Mouse (Mus musculus): ENCODE results near the gene Ptprt.

The Ptprt gene

DNA sequence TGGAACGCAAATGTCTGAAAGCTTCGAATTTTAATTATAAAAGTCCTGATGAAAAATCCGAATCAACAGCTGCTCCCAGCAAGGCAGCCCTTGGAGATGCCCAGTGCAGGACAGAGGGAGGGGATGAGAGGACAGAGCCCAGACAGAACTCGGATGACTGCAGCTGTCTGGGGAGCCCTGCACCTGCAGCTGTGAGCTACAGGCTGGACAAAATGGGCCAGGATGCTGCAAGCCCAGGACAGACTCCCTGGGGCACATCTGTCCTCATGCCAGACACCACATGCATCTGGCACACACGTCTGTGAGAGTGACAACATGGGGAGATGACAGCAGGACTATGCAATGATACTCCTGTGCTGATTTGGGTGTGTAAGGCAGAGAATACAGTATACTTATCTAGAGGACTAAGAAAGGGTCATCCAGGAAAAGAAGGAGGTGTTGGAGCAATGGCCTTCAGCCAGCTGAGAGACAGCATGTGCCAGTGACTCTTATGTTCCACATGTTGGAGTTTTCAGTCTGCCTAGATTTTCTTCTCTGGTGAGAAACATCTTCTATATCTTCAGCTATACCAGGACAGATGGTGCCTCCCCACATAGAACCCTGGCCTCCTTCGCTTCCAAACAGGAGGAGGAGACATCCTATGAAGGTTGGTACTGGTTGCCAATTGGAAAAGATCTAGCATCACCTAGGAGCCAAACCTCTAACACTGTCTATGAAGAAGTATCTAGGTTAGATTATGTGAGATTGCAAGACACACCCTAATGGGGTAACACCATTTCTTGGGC lies 259.4 kb downstream of the Ptprt start:
- DNase-seq, result no peak

DNA sequence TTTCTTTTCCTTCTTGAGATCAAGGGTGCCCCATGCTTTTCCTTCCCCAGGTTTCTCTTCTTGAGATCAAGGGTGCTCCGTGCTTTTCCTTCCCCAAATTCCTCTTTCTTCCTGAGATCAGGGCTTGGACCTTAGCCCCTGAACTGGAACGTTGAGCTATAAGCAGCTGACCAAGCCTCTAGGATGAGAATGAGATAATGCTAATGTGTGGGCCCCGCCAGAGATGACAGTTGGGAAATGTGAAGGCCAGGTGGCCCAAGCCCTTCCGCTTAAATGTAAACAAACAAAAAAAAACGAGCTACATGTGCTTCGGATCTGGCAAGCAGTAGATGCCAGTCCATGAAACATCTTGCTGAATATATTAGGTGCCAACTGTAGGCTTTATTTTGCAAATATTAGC lies 266.3 kb downstream of the Ptprt start:
- DNase-seq, result no peak

GRCm38 (mm10) chr2:162391834-162392233 lies 269.1 kb downstream of the Ptprt start:
- DNase-seq, result no peak

DNA sequence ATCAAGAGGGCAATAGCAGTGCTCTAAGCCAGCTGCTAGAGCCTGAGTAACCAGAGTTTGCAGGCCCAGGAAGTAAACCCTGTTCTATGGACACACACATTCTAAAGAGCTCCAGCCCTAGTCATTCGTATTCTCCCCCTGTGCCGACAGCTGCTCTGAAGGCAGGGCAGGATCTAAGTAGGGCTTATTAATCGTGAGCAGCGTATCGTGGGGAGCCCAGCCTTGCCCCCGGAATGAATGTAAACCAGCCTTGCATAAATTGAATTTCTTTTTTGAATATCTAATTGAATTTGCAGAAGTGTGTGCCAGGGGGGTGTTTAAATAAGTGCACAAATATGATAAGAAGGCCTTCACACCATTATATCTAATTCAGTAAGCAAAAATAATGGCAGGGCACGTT lies 283.6 kb downstream of the Ptprt start:
- DNase-seq, result no peak

GRCm38 (mm10) chr2:162349047-162349446 lies 311.9 kb downstream of the Ptprt start:
- no peak for DNase-seq

DNA sequence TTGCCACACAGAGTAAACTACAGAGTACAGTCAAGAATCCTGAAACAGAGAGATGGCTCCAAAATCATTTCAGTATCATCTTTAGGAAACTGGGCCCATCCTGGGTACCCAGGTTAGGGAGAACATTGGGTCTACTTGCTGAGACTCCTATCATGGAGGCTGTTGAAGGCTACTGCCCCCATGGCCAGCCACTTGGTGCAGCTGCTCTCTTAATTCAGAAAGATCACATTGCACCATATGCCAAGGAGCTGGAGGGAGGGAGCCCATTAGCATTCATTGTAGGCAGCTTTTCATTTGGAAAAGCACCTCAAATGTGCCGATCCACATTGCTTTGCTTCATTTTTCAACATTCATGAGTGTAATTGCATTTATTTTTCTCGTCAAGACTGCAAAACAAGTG lies 319.1 kb downstream of the Ptprt start:
- no peak for DNase-seq

DNA sequence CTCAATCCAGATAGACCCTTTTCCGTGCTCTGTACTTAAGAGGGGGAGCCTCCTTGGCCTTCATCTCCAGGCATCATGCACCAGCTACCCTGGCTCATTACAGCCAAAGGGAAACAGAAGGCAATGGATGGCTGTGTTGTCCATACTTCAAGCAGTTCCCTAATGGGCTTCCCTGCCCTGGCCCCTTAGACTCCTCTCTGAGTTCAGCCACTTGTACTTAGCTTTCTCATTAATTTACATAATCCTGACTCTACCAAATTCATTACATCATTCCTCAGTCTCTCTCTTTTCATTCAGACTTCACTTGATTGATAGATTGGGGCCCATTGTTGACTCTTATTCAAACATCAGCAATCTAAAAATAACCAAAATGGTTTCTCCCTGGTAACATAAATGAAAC lies 320.7 kb downstream of the Ptprt start:
- no peak for DNase-seq

GRCm38 (mm10) chr2:162332066-162332683 lies 328.8 kb downstream of the Ptprt start:
- DNase-seq, result no peak

DNA sequence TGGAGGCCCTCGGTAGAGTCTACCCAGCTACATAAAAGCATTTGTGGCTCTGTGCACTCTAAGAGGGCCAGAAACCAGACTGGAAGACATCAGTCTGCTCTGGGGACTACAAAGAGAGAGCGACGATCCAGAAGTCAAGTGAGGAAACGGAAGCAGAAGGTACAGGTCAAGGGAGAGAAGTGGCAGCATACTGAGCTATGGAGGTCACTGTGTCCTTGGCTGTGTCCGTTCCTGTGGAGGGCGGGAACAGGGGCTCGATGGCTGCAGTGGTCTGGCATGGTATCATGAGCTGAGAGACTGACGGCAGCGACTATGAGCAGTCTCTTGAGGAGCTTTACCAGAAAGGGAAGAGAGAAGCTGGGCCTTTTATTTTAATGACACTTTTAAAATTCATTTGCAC lies 331.5 kb downstream of the Ptprt start:
- DNase-seq, result no peak

DNA sequence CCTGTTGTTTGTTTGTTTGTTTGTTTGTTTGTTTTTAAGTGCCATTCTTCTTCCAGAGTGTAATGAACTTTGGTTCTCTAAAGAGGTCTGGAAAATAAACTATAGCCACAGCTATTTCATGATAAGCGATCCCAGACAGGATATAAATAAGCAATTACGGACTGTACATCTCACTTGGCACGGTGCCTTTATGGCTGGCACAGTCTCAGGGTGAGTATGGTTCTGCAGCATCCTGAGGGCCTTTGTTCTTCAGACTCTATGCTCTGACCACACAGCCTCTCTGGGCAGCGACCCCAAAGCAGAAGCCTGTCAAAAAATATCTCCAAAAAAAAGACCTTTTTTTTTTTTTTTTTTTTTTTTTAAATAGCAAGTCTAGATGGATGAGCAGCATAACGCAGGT lies 338.5 kb downstream of the Ptprt start:
- DNase-seq, result no peak

DNA sequence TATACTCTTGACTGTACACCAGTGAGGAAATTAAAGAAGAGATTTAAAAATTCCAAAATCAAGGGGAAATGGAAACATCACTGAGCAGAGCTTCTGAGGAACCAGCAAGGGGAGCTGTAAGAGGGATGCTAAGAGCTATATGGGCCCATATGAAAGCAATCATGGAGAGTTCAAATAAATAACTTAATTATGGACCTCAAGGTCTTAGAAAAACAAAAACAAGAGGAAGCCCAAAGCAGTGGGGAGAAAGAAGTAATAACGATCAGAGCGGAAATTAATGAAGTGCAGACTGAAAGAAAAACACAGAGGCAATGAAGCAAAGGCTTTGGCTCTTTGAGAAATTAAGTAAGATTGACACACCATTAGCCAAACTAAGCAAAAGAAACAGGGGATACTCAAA lies 353.0 kb downstream of the Ptprt start:
- no peak for DNase-seq

DNA sequence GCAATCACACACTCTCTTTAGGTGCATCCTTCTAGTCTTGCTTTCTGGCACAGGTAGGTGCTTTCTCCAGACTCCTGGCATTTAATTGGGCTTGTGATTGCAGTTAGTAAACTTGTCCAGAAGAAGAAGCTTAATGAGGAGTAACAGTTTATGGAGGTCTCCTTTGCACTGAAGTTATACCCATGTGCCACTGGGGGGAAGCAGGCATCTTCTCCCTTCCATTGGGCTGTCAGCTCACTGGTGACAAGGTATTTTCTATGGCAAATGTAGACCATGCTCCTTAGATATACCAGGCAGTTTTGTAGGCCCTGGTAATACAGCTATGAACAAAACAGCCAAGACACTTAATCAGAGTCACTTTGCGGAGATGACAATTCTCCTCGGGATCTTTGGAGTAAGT lies 366.9 kb downstream of the Ptprt start:
- no peak for DNase-seq

DNA sequence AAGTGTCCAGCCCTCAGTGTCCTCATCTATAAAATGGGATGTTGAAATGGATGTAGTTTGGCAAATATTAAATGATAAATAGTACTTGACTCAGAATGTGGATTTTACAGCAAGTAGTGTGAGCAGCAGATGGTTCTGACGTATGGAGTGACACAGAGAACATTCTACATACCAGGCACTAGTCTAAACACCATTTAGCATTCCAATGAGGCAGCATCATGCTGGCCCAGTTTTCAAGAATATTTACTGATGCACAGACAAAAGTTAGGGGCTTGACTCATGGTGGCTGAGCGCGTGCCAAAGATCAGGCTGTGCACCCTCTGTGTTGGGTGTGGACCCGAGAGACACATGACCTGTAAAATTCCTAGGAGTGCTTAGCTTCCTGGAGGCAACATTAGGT lies 378.3 kb downstream of the Ptprt start:
- no peak for DNase-seq

GRCm38 (mm10) chr2:162282121-162282520 lies 378.8 kb downstream of the Ptprt start:
- DNase-seq, result no peak

- DNase-seq, result no peak
Observed at GRCm38 (mm10) chr2:162273826-162274225, 387.1 kb downstream of the Ptprt start.

DNA sequence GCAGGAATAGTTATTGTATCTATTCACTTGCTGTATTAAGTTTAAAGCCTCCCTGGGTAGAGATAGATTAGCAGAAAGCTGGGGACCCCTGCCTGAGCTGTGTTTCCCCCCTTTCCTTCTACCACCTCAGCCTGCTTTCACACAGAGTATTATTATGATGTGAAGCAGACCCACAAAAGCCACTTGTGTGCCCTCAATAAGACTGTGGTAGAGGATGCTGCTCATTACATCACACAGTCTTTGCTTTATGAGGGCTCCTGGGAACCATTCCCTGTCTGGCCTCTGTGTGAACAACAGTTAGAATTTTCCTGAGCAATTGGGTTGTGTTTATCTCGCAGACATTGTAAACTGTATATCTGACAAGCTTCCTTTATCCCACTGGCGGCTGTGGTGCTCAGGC lies 409.7 kb downstream of the Ptprt start:
- DNase-seq, result no peak

- DNase-seq, result no peak
Observed at GRCm38 (mm10) chr2:162248296-162248695, 412.7 kb downstream of the Ptprt start.

DNA sequence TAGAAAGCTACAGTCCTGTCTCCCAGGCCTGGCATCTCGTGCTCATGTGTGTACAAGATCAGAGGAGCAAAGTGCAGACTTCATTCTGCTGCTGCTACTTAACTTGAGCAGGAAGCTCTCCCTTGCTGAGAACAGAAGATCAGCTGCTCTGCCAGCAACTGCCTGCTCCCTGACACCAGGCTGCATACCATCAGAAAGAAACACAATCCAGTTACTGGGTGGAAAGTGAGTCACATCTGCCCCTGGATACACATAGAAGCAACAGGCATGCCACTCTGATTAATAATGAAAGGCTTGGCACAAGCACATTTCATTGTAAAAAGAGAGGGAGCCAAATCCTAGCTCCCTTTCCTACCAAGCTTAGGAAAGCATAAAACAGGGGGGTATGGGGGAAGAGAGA lies 438.5 kb downstream of the Ptprt start:
- DNase-seq, result no peak

- DNase-seq, result no peak
Observed at GRCm38 (mm10) chr2:162220586-162220985, 440.4 kb downstream of the Ptprt start.

DNA sequence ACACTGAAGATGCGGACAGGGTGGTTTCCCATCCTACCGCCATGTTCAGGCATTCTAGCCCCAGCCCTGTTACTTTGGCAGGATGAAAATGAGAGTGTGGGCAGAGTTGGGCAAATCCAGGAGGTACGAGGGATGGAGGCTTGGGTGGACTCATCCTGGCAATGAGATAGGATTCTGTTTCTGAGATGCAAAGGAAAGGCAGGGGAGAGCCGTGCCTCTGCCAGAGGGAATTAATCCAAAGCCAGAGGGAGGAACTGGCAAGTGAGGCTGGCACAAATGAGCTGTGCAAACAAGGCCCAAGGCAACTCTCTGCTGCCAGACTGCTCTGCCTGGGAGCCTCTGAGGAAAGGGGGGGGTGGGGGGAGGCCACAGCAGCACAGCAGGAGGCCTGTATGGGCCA lies 441.4 kb downstream of the Ptprt start:
- DNase-seq, result no peak

DNA sequence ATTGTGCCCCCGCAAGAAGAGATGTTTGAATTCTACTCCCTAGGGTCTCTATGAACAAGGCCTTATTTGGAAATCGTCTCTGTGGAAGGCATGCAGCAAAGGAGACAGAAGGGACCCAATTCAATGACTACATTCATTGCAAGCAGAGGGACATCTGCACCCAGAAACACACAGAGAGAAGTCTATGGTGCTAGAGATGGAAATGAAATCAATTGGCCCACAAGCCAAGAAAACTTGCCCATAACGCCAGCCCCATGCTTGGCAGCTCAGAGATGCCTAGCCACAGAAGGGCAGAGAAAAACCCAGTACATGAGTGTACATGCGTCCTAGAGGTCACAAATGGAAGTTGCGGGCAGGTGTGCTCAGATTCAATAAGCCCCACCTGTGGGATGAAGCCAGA lies 443.1 kb downstream of the Ptprt start:
- DNase-seq, result no peak

- no peak for DNase-seq
Observed at GRCm38 (mm10) chr2:162212397-162212796, 448.6 kb downstream of the Ptprt start.

DNA sequence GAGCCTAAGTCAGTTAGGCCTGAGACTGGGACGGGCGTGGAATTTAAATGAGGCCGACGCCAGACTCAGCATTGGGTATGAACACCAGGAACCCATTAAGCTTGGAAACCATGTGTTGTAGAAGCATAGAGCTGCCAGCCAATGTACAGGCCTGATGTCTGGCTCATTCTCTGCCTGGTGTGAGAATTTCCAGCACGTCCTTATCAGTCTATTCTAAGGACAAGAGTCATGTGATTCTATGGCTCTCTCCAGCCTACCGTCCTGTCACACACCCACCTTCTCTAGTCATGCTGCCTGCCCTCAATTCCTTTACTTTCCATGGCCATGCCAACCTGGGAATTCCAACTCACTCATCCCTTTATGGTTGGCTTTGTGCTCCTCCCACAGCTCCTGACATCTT lies 450.4 kb downstream of the Ptprt start:
- DNase-seq, result no peak

- DNase-seq, result no peak
Observed at GRCm38 (mm10) chr2:162197316-162197715, 463.6 kb downstream of the Ptprt start.

Data from lung, postnatal 4 days (tissue).